ENCODE assay signal across 25 mouse cellular contexts in genomic region chr8:88045995-88046394, GRCm38 (mm10).
"Had no signal": no experiment of that assay in that cellular context is flagged by ENCODE, and none has a peak within 500 bp of the region (broad histone marks: within the 10 kb centered on the region; RNA-seq: fewer than 3 reads in every experiment).

No protein-coding gene starts in this region.

- ATAC-seq: forebrain, postnatal 0 days; hindbrain, postnatal 0 days; intestine, embryonic 16.5 days had no signal

- H3K27me3 ChIP-seq: heart, embryonic 13.5 days; heart, embryonic 15.5 days; hindbrain, embryonic 13.5 days; hindbrain, embryonic 15.5 days; kidney, embryonic 15.5 days; limb, embryonic 13.5 days had no signal

- H3K36me3 ChIP-seq: heart, embryonic 13.5 days; heart, embryonic 15.5 days; hindbrain, embryonic 13.5 days; hindbrain, embryonic 15.5 days; kidney, embryonic 15.5 days; limb, embryonic 13.5 days had no signal

- H3K4me2 ChIP-seq: heart, embryonic 11.5 days; heart, embryonic 13.5 days; heart, embryonic 15.5 days; hindbrain, embryonic 13.5 days; hindbrain, embryonic 15.5 days; kidney, embryonic 15.5 days; limb, embryonic 13.5 days had no signal

- DNase-seq: forebrain, postnatal 0 days; gastrocnemius, postnatal 14 days; gastrocnemius, postnatal 36 days; heart, adult 11 months; heart, adult 2 months; heart, postnatal 14 days; heart, postnatal 36 days; kidney, adult 11 months; kidney, adult 2 months; kidney, adult 9 months; kidney, postnatal 14 days; kidney, postnatal 36 days; layer of hippocampus, adult 9-11 months; layer of hippocampus, postnatal 36 days; left cerebral cortex, postnatal 4 days had no signal

- H3K9me3 ChIP-seq: heart, embryonic 13.5 days; heart, embryonic 15.5 days; hindbrain, embryonic 13.5 days; hindbrain, embryonic 15.5 days; kidney, embryonic 15.5 days; limb, embryonic 13.5 days had no signal

- H3K27ac ChIP-seq: heart, adult 2 months; heart, embryonic 13.5 days; heart, embryonic 15.5 days; hindbrain, embryonic 13.5 days; hindbrain, embryonic 15.5 days; hindbrain, postnatal 0 days; kidney, embryonic 15.5 days; kidney, postnatal 0 days; limb, embryonic 13.5 days had no signal

- H3K4me3 ChIP-seq: heart, adult 2 months; heart, embryonic 13.5 days; heart, embryonic 15.5 days; hindbrain, embryonic 13.5 days; hindbrain, embryonic 15.5 days; kidney, embryonic 15.5 days; limb, embryonic 13.5 days had no signal

- H3K4me1 ChIP-seq: hindbrain, embryonic 13.5 days; hindbrain, embryonic 15.5 days; limb, embryonic 13.5 days had no signal

- H3K9ac ChIP-seq: forebrain, postnatal 0 days; heart, embryonic 13.5 days; heart, embryonic 15.5 days; hindbrain, embryonic 13.5 days; hindbrain, embryonic 15.5 days; kidney, embryonic 15.5 days; limb, embryonic 13.5 days had no signal
